Mouse (Mus musculus) ES-E14 (cell line): ENCODE data around the gene Srgap1. TPM values are rescaled to one million over a fixed set of nuclear protein-coding genes. Genes with fewer than 3 reads are reported as not detected.

Experiments used
- DNase-seq: peaks from one replicate; pipeline ENCODE4 v3.0.0-alpha.2; 2013; ENCODE audit warnings: low read depth, low spot score
- H3K27ac ChIP-seq: 2 replicates; pipeline ENCODE4 v1.5.1; 2012; ENCODE audit warnings: low read depth, mild to moderate bottlenecking, low read length, moderate library complexity, mixed read lengths; ENCODE audit not compliant: poor library complexity, insufficient read depth, severe bottlenecking
- H3K36me3 ChIP-seq: 2 replicates; pipeline ENCODE4 v1.6.1; 2012; ENCODE audit warnings: mild to moderate bottlenecking, low read length, moderate library complexity, mixed read lengths; ENCODE audit not compliant: control insufficient read depth, poor library complexity, insufficient read depth, severe bottlenecking
- H3K4me1 ChIP-seq, 2 experiments: fragments of 150-350 bp in 1 of 2; sonication (generic) in 1 of 2; 2 replicates each; pipeline ENCODE4 v1.6.1; 2012; ENCODE audit warnings: low read length in 2 of 2, mild to moderate bottlenecking in 1 of 2, mixed read lengths in 1 of 2; ENCODE audit not compliant: control insufficient read depth in 2 of 2, insufficient read depth in 2 of 2, poor library complexity in 1 of 2
- H3K4me3 ChIP-seq, 2 experiments: fragments of 150-350 bp in 1 of 2; sonication (generic) in 1 of 2; 2 replicates each; pipeline ENCODE4 v1.5.1; 2012; ENCODE audit warnings: low read length in 2 of 2, low read depth in 1 of 2, mild to moderate bottlenecking in 1 of 2, mixed read lengths in 1 of 2; ENCODE audit not compliant: insufficient read depth in 1 of 2, poor library complexity in 1 of 2, severe bottlenecking in 1 of 2
- H3K9ac ChIP-seq: 2 replicates; pipeline ENCODE4 v1.6.1; 2012; ENCODE audit warnings: low read depth, mild to moderate bottlenecking, low read length, mixed read lengths; ENCODE audit not compliant: poor library complexity, insufficient read depth, severe bottlenecking
- H3K9me3 ChIP-seq: fragments of 150-350 bp; sonication (generic); 2 replicates; pipeline ENCODE4 v1.6.1; 2012; ENCODE audit warnings: low read depth, mild to moderate bottlenecking, low read length; ENCODE audit not compliant: control insufficient read depth, insufficient read depth
- CHD2 ChIP-seq: IDR thresholded peaks from 2 replicates; pipeline ENCODE4 v1.6.1; 2014; ENCODE audit warnings: mild to moderate bottlenecking, low read depth, low read length, inconsistent platforms
- HCFC1 ChIP-seq: IDR thresholded peaks from 2 replicates; pipeline ENCODE4 v1.6.1; 2012; ENCODE audit warnings: low read length, inconsistent platforms, borderline replicate concordance; ENCODE audit not compliant: insufficient read depth
- MAFK ChIP-seq: IDR thresholded peaks from 2 replicates; pipeline ENCODE4 v1.6.1; 2014; ENCODE audit warnings: mild to moderate bottlenecking, low read depth, low read length, inconsistent platforms; ENCODE audit not compliant: insufficient read depth
- ZC3H11A ChIP-seq: IDR thresholded peaks from 2 replicates; pipeline ENCODE4 v1.6.1; 2012; ENCODE audit warnings: low read depth, mild to moderate bottlenecking, inconsistent platforms, low read length, borderline replicate concordance
- ZNF384 ChIP-seq: IDR thresholded peaks from 2 replicates; pipeline ENCODE4 v1.6.1; 2012; ENCODE audit warnings: low read depth, low read length, inconsistent platforms
- in situ Hi-C, 2 experiments: fragments of 600-800 bp; cut with MboI; formaldehyde crosslinking; loops; one replicate each; pipeline ENCODE4 v1.15.1; 2025; ENCODE audit warnings: low sequenced_read_pairs in 2 of 2, inconsistent platforms in 1 of 2; ENCODE audit not compliant: unreplicated experiment in 2 of 2
- total RNA-seq: library from RNA; depleted of rRNA; stranded (reverse); fragments of 300-350 nt; gene quantifications from 2 replicates; pipeline ENCODE4 v1.2.3, GENCODE M21; 2012

Gene Srgap1
- total RNA-seq, 1 experiment = 0.94 TPM

DNA sequence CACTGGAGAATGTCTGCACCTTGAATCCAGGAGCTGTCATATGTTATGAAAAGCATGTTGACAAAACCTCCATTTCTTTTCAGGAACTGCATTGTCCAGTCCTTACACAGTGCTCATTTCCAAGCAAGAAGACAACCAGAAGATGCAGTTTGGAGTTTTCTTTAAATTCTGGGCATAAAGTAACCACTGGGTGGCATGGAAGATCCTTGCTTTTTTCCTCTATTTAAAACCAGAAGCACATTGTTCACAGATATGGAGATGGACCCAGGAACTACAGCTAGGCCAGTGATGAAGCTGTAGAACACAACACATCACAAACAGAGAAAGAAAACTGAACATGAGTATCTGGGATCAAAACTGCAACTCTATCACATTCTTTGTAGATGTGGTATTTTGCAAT lies 22.0 kb upstream of the Srgap1 start:
- no peaks in the 10 kb centered on the region for H3K9me3 ChIP-seq
- no peaks in the 10 kb centered on the region for H3K36me3 ChIP-seq
- no peak overlapping the region for H3K27ac ChIP-seq
- no peak overlapping the region for H3K9ac ChIP-seq
- in situ Hi-C loops = no loop called here
- DNase-seq = no peak
- TF ChIP-seq ZNF384 (no peak), MAFK (no peak), CHD2 (no peak), ZC3H11A (no peak), HCFC1 (no peak)
- H3K4me1 ChIP-seq = no peaks in the 10 kb centered on the region
- H3K4me3 ChIP-seq = no peak overlapping the region

DNA sequence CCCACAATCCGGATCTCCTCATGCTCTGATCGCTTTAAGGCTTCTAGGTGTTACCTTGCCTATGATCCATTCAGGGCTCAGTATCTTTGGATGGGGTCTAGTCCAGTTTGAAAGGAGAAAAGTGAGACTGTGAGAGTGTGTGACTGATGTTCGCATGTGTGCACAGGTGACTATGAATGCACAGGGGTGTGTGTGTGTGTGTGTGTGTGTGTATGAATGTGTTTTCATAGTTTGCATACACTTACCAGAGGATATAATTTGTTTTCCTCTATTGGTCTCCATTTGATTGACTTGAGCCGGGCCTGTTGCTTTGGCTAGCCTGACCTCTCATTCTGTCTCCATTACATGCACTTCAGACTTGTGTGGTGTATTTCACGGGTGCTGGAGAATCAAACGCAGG lies 8.7 kb upstream of the Srgap1 start:
- no peaks in the 10 kb centered on the region for H3K4me1 ChIP-seq
- no peak overlapping the region for H3K4me3 ChIP-seq
- no peaks in the 10 kb centered on the region for H3K36me3 ChIP-seq
- no peak overlapping the region for H3K27ac ChIP-seq
- in situ Hi-C loops = no loop called here
- DNase-seq = no peak
- no peaks in the 10 kb centered on the region for H3K9me3 ChIP-seq
- H3K9ac ChIP-seq = no peak overlapping the region
- TF ChIP-seq ZC3H11A (no peak), CHD2 (no peak), MAFK (no peak), HCFC1 (no peak), ZNF384 (no peak)

DNA sequence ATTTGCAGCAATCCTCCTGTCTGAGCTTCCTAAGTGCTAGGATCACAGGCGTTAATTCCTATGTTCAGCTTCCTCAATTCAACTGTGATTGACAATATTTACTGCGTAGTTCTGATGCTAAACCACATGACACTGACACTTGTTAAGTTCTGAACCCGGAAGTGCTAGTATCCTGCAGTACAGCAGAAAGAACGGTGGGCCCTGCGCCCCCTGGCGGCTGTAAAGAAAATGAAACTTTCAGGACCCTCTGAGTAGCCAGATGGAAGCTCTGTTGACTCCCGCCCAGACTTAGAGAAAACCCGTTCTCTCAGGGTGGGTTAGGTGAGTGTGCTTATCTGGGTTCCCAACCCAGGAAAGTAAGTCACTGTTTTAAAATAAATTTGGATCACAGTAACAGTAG lies 7.4 kb upstream of the Srgap1 start:
- DNase-seq = peak; percentile 56
- H3K4me3 ChIP-seq = no peak overlapping the region
- in situ Hi-C loops = no loop called here
- no peaks in the 10 kb centered on the region for H3K4me1 ChIP-seq
- H3K36me3 ChIP-seq = no peaks in the 10 kb centered on the region
- no peaks in the 10 kb centered on the region for H3K9me3 ChIP-seq
- no peak overlapping the region for H3K9ac ChIP-seq
- 0 out of 2 replicates have a peak, but pooled peaks have one; percentile 12 for TF ChIP-seq ZC3H11A
- TF ChIP-seq HCFC1 = no peak
- no peak for TF ChIP-seq ZNF384
- no peak for TF ChIP-seq CHD2
- no peak for TF ChIP-seq MAFK
- H3K27ac ChIP-seq = no peak overlapping the region

DNA sequence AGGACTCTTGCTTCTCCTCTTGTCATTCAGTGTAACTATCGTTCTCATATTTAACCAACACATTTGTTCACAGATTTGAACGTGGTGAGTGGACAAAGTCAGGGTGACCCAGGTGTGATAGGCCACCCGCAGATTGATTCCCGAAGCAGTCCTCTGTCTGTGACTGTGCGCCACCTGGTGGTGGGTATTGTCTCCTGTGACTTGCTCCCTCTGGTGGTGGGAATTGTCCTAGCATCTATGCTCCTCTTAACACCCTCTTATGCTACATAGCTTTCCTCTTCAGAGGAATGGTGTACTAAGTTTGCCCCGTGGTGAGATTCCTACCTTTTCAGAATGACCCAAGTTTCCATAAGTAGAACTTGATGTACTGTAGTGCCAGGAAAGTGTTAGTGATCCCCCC lies 4.7 kb upstream of the Srgap1 start:
- Histone ChIP-seq H3K9me3 (no peaks in the 10 kb centered on the region), H3K27ac (no peak overlapping the region), H3K4me3 (no peak overlapping the region), H3K9ac (no peak overlapping the region; the same call in 1 of the 2 replicates), H3K36me3 (no peaks in the 10 kb centered on the region), H3K4me1 (no peaks in the 10 kb centered on the region; a peak in 1 of 4 replicates)
- in situ Hi-C loops = no loop called here
- TF ChIP-seq CHD2 (no peak), HCFC1 (peak; percentile 55; the same call in 1 of the 2 replicates), ZC3H11A (peak; percentile 82), ZNF384 (peak; percentile 75)
- DNase-seq = peak; percentile 82

DNA sequence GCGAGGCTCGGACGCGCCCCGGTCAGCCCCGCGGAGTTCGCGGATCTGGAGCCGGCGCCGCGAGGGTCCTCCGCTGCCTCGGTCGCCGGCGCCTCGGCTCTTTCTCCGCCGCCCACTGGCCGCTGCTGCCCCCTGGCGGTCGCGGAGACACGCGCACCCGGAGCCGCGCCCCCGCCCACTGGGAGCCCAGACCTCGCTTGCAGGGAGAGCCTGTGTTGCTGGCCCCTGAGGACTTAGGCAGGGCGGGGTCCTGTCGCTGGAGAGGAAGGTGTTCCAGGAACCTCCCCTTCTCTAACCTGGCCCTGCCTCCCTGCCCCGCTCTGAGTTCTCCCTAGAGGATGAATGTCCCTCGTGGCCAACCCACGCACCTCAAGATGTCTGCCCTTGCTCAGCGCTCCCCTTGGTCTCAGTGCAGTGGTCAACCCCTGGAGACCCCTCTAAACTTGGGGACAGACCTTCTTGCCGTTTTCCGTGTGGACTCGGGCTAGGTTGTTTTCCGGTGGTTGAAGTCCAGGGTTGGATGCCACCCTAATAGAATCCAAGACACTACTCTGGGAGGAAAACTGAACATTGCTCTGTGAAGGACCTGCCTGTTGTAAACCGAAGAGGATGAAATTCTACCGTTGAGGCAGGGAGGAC lies 731 bp upstream of the Srgap1 start:
- no peak overlapping the region for H3K27ac ChIP-seq
- no peaks in the 10 kb centered on the region for H3K36me3 ChIP-seq
- TF ChIP-seq ZC3H11A = no peak
- TF ChIP-seq ZNF384 = no peak
- no peak for TF ChIP-seq CHD2
- TF ChIP-seq HCFC1 = no peak
- TF ChIP-seq MAFK = no peak
- H3K4me3 ChIP-seq = peak overlapping the region; percentile 66 to 81; a peak in 3 of 4 replicates
- H3K9me3 ChIP-seq = no peaks in the 10 kb centered on the region
- peak; percentile 55 for DNase-seq
- in situ Hi-C loops = loop anchor here (5.0 to 25.0 kb wide), 2 partner anchors 286 kb away; no protein-coding TSS in a partner anchor
- H3K4me1 ChIP-seq = peaks cover 0 to 2% of the 10 kb centered on the region in 2 experiments; a peak in 1 of 4 replicates
- H3K9ac ChIP-seq = peak overlapping the region; percentile 70
